Mouse (Mus musculus) neural tube, embryonic 13.5 days (tissue): ENCODE results near the gene Ms4a4d. TPM values are rescaled to one million over a fixed set of nuclear protein-coding genes. Genes with fewer than 3 reads are reported as not detected.

ENCODE experiments used
- ATAC-seq: fragments of 200-750 bp; cut with Nextera tagmentation; 2 replicates; pipeline ENCODE4 v1.8.0; 2017; ENCODE audit warnings: low read depth, mild to moderate bottlenecking, moderate TSS enrichment, moderate library complexity
- H3K27ac ChIP-seq: fragments of 300-500 bp; sonication (generic); replicated peaks from 2 replicates; pipeline ENCODE4 v1.5.1; 2015; ENCODE audit warnings: moderate library complexity, mild to moderate bottlenecking, inconsistent platforms
- H3K27me3 ChIP-seq: fragments of 300-500 bp; sonication (generic); 2 replicates; pipeline ENCODE4 v1.6.1; 2015; ENCODE audit warnings: mild to moderate bottlenecking, inconsistent platforms
- H3K36me3 ChIP-seq: fragments of 300-500 bp; sonication (generic); 2 replicates; pipeline ENCODE4 v1.6.1; 2015; ENCODE audit warnings: mild to moderate bottlenecking, inconsistent platforms
- H3K4me1 ChIP-seq: fragments of 300-500 bp; sonication (generic); replicated peaks from 2 replicates; pipeline ENCODE4 v1.6.1; 2015; ENCODE audit warnings: inconsistent platforms
- H3K4me2 ChIP-seq: fragments of 300-500 bp; sonication (generic); 2 replicates; pipeline ENCODE4 v1.6.1; 2015; ENCODE audit warnings: inconsistent platforms, mild to moderate bottlenecking, moderate library complexity
- H3K4me3 ChIP-seq: fragments of 300-500 bp; sonication (generic); 2 replicates; pipeline ENCODE4 v1.5.1; 2015; ENCODE audit warnings: mild to moderate bottlenecking, inconsistent platforms
- H3K9ac ChIP-seq: fragments of 300-500 bp; sonication (generic); 2 replicates; pipeline ENCODE4 v1.6.1; 2015; ENCODE audit warnings: moderate library complexity, mild to moderate bottlenecking, inconsistent platforms
- H3K9me3 ChIP-seq: fragments of 300-500 bp; sonication (generic); 2 replicates; pipeline ENCODE4 v1.6.1; 2016; ENCODE audit warnings: inconsistent platforms
- WGBS: fragments of 180-500 bp; shearing (Covaris S2); methylation state at CpG from one replicate; pipeline ENCODE4 v1.1.7; 2015; 5-methylcytosine and 5-hydroxymethylcytosine counted together
- polyA plus RNA-seq: library from polyadenylated mRNA; unstranded; fragments of >200 nt; fragmentation: Nextera tagmentation; extraction: Ambion mirVana; gene quantifications from 2 replicates; pipeline ENCODE4 v1.2.1, GENCODE M21; 2015

Gene Ms4a4d
- polyA plus RNA-seq, 1 experiment from 2014 or later = 0.25 TPM

GRCm38 (mm10) chr19:11601349-11601748 is 64.7 kb downstream of the Ms4a4d start:
- no peaks in the 10 kb centered on the region for H3K27me3 ChIP-seq
- H3K9me3 ChIP-seq = no peaks in the 10 kb centered on the region
- H3K4me2 ChIP-seq = no peak overlapping the region
- WGBS = 85% methylated on average over 3 of the region's 3 CpGs
- ATAC-seq = no peak
- no peaks in the 10 kb centered on the region for H3K4me1 ChIP-seq
- no peak overlapping the region for H3K27ac ChIP-seq
- H3K9ac ChIP-seq = no peak overlapping the region
- no peaks in the 10 kb centered on the region for H3K36me3 ChIP-seq
- H3K4me3 ChIP-seq = no peak overlapping the region

- no peaks in the 10 kb centered on the region for H3K36me3 ChIP-seq
- H3K9ac ChIP-seq = no peak overlapping the region
- no peaks in the 10 kb centered on the region for H3K27me3 ChIP-seq
- no peaks in the 10 kb centered on the region for H3K4me1 ChIP-seq
- ATAC-seq = no peak
- no peak overlapping the region for H3K27ac ChIP-seq
- H3K9me3 ChIP-seq = no peaks in the 10 kb centered on the region
- H3K4me2 ChIP-seq = no peak overlapping the region
- 85% methylated on average over 2 of the region's 2 CpGs for WGBS
- H3K4me3 ChIP-seq = no peak overlapping the region
Measured at GRCm38 (mm10) chr19:11602026-11602425, 65.4 kb downstream of the Ms4a4d start.

- Histone ChIP-seq H3K9me3 (no peaks in the 10 kb centered on the region), H3K27ac (no peak within 1 kb of the TSS), H3K36me3 (no peaks in the 10 kb centered on the region), H3K4me3 (no peak within 1 kb of the TSS), H3K4me1 (no peaks in the 10 kb centered on the region), H3K9ac (no peak within 1 kb of the TSS), H3K4me2 (no peak within 1 kb of the TSS), H3K27me3 (no peaks in the 10 kb centered on the region)
- 89% methylated on average over 2 of the region's 2 CpGs for WGBS
- ATAC-seq = no peak
Measured at GRCm38 (mm10) chr19:11604603-11605002, 68.0 kb downstream of the Ms4a4d start, which contains the start of gene Ms4a6d. Gene Ms4a6d (minus strand): TSS chr19:11604849.

Other genes starting within 250 kb of the Ms4a4d start
- 0.08 TPM in 1 of 2 replicates, not detected in the other for gene Ms4a14, start 222.3 kb upstream of the Ms4a4d start, polyA plus RNA-seq
- gene Ms4a7, start 200.7 kb upstream of the Ms4a4d start, polyA plus RNA-seq = 3.9 and 4.3 TPM in 2 replicates
- 3.2 and 3.6 TPM in 2 replicates for gene Ms4a4a, start 161.3 kb upstream of the Ms4a4d start, polyA plus RNA-seq
- gene Ms4a4c, start 132.0 kb upstream of the Ms4a4d start, polyA plus RNA-seq = 0.11 and 0.59 TPM in 2 replicates
- not detected in 2 replicates for gene Ms4a4b, start 93.2 kb upstream of the Ms4a4d start, polyA plus RNA-seq
- 2.9 and 3.3 TPM in 2 replicates for gene Ms4a6c, start 67.4 kb upstream of the Ms4a4d start, polyA plus RNA-seq
- gene Gm8369, start 50.9 kb upstream of the Ms4a4d start, polyA plus RNA-seq = not detected in 2 replicates
- gene Ms4a6b, start 20.3 kb upstream of the Ms4a4d start, polyA plus RNA-seq = 3.7 and 3.8 TPM in 2 replicates
- gene Ms4a6d, start 68.0 kb downstream of the Ms4a4d start, polyA plus RNA-seq = 1.8 and 2.2 TPM in 2 replicates
- 0.18 and 0.40 TPM in 2 replicates for gene Ms4a2, start 86.9 kb downstream of the Ms4a4d start, polyA plus RNA-seq
- 0.18 TPM in 1 of 2 replicates, not detected in the other for gene Ms4a3, start 104.0 kb downstream of the Ms4a4d start, polyA plus RNA-seq
- gene Oosp2, start 123.8 kb downstream of the Ms4a4d start, polyA plus RNA-seq = not detected in 2 replicates
- not detected in 2 replicates for gene Oosp1, start 154.3 kb downstream of the Ms4a4d start, polyA plus RNA-seq
- gene Oosp3, start 160.3 kb downstream of the Ms4a4d start, polyA plus RNA-seq = not detected in 2 replicates
- gene Gif, start 210.8 kb downstream of the Ms4a4d start, polyA plus RNA-seq = not detected in 2 replicates
- 40.4 and 46.1 TPM in 2 replicates for gene Mrpl16, start 233.6 kb downstream of the Ms4a4d start, polyA plus RNA-seq